Mouse (Mus musculus) erythroblast, embryonic 14.5 days (primary cell): ENCODE data around the gene Mgst3.

Experiments used
- GATA1 ChIP-seq: IDR thresholded peaks from 2 replicates; pipeline ENCODE4 v1.6.1; 2012; ENCODE audit warnings: low read length, inconsistent platforms, mixed read lengths
- TAL1 ChIP-seq: IDR thresholded peaks from 3 replicates; pipeline ENCODE4 v1.6.1; 2012; ENCODE audit warnings: low read length, inconsistent platforms, mixed read lengths

DNA sequence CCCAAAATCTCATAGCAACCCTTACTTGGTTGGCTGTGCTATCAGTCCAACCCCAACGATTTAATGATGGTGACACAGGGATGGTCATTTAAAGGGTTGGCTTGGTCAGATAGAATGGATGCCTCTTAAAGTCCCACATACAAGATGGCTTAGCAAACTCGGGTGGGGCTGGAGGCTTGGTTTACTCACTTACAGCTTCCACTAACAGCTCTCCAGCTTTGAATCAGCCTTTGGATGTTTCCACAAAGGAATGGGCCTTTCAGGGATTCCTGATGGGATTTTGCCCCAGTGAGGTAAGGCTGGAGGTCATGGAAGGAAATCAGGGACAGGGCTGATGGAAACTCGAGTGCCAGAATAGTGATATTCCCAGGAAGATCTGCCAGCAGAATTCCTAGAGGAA lies 5.8 kb downstream of the Mgst3 start:
- TF ChIP-seq TAL1 (no peak), GATA1 (no peak)
